Mouse (Mus musculus): ENCODE results near the gene Uba6.

Uba6 gene

DNA sequence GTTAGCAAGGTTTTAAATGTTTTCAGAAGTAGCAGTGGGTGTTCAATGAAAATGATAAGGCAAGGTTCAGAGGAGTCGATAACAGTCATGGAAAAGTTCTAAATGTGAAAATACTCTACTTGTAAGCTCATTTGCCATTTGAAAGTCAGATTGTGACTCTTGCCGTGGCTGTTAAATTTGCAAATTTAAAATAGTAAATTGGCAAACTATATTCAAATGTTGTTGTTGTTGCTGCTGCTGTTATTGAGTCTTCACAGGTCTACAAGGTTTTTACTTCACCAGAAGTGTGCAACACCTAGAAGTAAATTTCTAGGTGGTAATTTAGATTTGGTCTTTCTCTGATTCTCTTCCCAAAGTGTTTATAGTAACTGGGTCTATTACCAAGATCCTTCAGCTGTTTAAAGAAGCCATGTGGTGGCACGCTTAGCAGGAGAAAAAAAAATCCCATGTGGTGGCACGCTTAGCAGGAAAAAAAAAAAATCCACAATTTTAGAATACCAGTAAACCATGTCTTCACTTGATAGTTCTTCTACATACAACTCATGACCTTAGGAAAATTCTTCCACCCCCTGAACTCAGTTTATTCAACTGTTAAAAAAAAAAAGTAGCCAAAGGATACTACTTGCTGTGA is 99.7 kb downstream of the Uba6 start:
- no peak for DNase-seq (ENCODE audit: low read depth, low spot score)

DNA sequence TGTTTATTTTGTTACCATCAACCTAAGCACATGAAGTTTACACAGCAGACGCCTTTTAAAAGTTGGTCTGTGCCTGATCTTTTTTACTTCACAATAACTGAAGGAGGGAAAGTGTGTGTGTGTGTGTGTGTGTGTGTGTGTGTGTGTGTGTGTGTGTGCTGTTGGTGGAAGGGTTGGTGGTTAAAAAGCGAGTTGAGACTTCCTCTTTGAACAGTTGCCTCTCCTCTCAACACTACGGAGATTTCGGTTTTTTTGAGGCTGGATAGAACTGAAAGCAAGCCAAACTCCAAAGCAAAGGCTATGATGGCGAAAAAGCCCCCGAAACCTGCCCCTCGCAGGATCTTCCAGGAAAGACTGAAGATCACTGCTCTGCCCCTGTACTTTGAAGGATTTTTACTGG is 101.1 kb downstream of the Uba6 start, which contains the start of gene Stap1:
Gene Stap1 (plus strand): TSS at position 209 of the 400 bp plus-strand sequence.
- DNase-seq (ENCODE audit: low read depth, low spot score), result no peak

DNA sequence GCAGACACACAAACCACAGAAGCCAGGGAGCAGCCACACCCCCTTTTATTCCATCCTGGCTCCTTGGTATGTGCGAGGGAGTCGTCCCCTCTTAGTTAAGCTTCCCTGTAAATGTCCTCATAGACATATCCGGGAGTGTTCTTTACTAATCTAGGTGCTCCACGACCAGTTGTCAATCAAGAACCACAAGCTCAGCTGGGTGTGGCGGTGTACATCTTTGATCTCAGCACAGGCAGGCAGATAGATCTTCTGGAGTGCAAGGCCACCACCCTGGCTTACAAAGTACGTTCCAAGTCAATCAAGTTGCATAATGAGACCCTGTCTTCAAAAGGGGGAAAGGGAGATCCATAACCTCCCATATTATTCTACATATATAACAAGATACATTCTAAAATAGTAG is 103.5 kb downstream of the Uba6 start:
- DNase-seq (ENCODE audit: low read depth, low spot score), result no peak

DNA sequence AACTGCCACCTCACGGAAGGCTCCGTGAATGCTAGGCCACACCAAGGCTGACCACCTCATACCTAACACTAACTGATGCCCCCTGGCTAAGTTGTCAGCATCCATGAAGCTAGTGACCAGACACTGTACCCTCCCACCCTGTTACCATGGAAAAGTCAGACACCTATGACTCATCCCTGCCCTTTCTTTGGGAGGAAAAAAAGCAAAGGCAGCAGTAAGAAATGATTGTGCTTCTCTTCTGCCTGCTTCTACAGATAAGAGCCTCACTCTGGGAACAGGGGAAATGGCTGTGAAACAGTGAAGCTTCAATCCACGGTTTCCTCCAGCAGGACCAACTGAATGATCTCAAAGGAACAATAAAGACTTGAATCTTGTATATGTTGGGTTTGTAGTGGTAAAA is 104.2 kb downstream of the Uba6 start:
- DNase-seq (ENCODE audit: low read depth, low spot score), result no peak

DNA sequence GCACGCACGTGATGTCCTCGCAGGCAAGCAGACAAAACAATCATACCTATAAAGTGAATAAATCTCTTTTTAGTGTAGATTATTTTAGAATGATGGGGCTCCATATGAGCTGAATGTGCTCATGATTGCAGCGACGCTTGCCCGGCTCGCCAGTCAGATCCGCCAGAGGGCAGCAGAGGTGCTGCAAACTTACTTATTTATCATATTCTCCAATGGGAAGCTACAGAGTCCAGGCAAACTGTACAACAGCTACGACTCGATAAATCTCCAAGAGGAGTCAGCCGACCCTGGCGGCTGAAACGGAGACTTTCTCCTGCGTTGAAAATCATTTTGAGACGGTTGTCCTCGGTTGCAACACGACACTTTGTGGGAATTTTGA is 106.1 kb downstream of the Uba6 start:
- peak; percentile 54 for DNase-seq (ENCODE audit: low read depth, low spot score)

DNA sequence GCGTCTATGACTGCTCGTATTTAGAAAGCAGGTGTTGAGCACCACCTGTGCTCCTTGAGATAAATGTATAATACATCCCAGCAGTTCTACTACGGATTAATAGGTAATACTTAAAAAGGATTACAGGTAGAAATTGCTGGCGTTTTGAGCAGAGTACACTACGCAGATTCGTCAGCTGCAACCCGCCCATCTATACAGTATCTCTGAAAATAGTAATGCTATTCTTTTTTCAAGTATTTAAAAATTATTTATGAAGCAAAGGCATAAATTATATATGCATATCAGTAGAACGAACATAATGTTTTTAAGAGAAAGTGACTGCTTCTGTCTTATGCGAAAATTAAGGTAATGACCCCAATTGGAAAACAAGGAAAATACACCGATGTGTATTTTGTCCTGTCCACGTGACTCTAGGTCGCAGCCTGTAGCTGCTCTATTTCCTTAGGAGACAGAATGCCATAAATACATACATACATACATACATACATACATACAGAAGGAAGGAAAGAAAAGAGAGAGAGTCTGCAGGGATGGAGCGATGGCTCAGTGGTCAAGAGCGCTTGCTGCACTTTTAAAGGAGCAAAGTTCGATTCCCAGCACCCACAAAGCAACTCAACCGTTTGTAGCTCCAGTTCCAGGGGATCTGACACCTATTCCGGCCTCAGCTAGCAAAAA is 106.6 kb downstream of the Uba6 start:
- no peak for DNase-seq (ENCODE audit: low read depth, low spot score)

DNA sequence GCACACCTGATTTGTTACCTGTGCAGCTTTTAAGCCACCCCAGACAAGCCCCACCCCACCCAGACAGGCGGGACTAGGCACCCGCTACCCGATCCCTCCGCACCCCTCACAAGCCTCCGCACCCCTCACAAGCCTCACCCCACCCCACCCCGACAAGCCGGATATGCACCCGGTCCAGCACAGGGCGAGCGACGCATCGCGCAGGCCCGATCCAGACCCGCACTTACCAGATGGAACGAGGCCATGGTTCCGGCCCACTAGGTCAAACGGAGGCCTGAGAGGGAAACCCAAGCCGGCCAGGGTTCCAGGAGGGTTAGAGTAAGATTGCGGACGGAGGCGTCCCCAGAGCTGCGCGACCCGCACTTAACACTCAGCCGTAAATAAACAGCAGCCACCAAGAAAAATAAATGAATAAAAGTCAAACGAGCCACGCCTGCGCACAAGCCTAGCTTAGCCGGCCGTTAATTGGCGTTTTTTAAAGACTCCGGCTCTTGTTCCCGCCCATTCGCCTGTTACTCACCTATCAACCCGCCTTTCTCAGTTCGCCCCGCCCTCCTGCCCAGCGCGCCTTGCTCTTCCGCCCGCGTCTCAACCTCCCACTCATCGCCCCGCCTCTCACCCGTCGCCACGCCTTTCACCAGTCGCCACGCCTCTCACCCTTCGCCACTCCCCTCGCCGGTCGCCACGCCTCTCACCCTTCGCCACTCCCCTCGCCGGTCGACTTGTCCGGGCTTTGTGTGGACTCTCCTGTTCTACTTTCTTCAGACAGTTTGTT is 107.3 kb downstream of the Uba6 start, which contains the start of gene Cenpc1:
Gene Cenpc1 (minus strand): TSS at position 483 of the 775 bp plus-strand sequence.
- DNase-seq (ENCODE audit: low read depth, low spot score), result peak; percentile 91

DNA sequence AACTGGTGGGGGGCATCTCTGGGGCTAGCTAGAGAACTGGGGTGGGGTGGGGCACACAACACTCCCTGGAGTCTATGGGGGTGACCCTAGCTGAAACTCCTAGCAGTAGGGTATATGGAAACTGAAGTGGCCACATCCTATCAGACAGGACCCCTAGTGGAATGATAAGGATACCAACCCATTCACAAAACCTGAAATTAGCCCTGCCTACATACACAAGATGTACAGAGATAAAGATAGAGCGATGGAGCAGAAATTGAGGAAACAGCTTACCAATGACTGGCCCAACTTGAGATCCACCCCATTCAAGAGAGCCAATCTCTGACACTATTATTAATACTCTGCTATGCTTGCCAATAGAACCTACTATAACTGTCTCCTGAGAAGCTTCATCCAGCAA is 109.1 kb downstream of the Uba6 start:
- DNase-seq (ENCODE audit: low read depth, low spot score), result no peak

All from WW6 (cell line).